Mouse (Mus musculus) heart, adult 2 months (tissue): ENCODE measurements around the gene Gps2. TPM values are rescaled to one million over a fixed set of nuclear protein-coding genes. Genes with fewer than 3 reads are reported as not detected.

ENCODE experiments used
- DNase-seq, 2 experiments: peaks; one replicate each; pipeline ENCODE4 v3.0.0; 2021
- H3K27ac ChIP-seq: fragments of 200-600 bp; 2 replicates; pipeline ENCODE4 v1.8.1; 2022
- H3K27me3 ChIP-seq: fragments of 200-500 bp; 2 replicates; pipeline ENCODE4 v1.6.1; 2012; ENCODE audit warnings: mild to moderate bottlenecking, low read length, inconsistent platforms, mixed read lengths; ENCODE audit not compliant: control insufficient read depth, insufficient read depth
- H3K36me3 ChIP-seq: fragments of 200-500 bp; 2 replicates; pipeline ENCODE4 v1.6.1; 2012; ENCODE audit warnings: low read length, inconsistent platforms; ENCODE audit not compliant: control insufficient read depth, insufficient read depth
- H3K4me1 ChIP-seq: fragments of 200-500 bp; 2 replicates; pipeline ENCODE4 v1.6.1; 2011; ENCODE audit warnings: low read length; ENCODE audit not compliant: control insufficient read depth, insufficient read depth
- H3K4me3 ChIP-seq: fragments of 200-600 bp; 2 replicates; pipeline ENCODE4 v1.8.1; 2022
- H3K79me2 ChIP-seq: fragments of 200-500 bp; replicated peaks from 2 replicates; pipeline ENCODE4 v1.6.1; 2012; ENCODE audit warnings: mild to moderate bottlenecking, inconsistent platforms, low read length, moderate library complexity, mixed read lengths; ENCODE audit not compliant: control insufficient read depth, insufficient read depth
- H3K9ac ChIP-seq: fragments of 200-500 bp; 2 replicates; pipeline ENCODE4 v1.6.1; 2012; ENCODE audit warnings: low read depth, mild to moderate bottlenecking, control low read depth, inconsistent platforms, low read length, mixed read lengths
- CTCF ChIP-seq: fragments of 200-600 bp; IDR thresholded peaks from 2 replicates; pipeline ENCODE4 v1.8.1; 2022; ENCODE audit warnings: antibody characterized with exemption, mild to moderate bottlenecking, moderate library complexity
- EP300 ChIP-seq: fragments of 200-500 bp; IDR thresholded peaks from 2 replicates; pipeline ENCODE4 v1.6.1; 2011; ENCODE audit warnings: low read depth, low read length, control low read depth; ENCODE audit not compliant: insufficient read depth
- POLR2A ChIP-seq: fragments of 200-500 bp; IDR thresholded peaks from 2 replicates; pipeline ENCODE4 v1.6.1; 2011; ENCODE audit warnings: mild to moderate bottlenecking, low read depth, low read length, control low read depth; ENCODE audit not compliant: insufficient read depth
- WGBS: fragments of 180-500 bp; shearing (Covaris S2); methylation state at CpG from one replicate; pipeline ENCODE4 v1.1.7; 2018; 5-methylcytosine and 5-hydroxymethylcytosine counted together
- intact Hi-C: fragments of 180-260 bp; cut with DNase I; formaldehyde crosslinking; loops from one replicate; pipeline ENCODE4 v1.15.1; 2025
- polyA plus RNA-seq: library from polyadenylated mRNA; depleted of rRNA; stranded (reverse); fragments of >200 nt; gene quantifications from 2 replicates; pipeline ENCODE4 v1.2.3, GENCODE M21; 2012
- total RNA-seq, 2 experiments: library from RNA; stranded (reverse); gene quantifications; 2 replicates each; pipeline ENCODE4 v1.2.3; 2021

Gps2 gene
- total and polyA plus RNA-seq, 3 experiments: 27.2 to 63.9 (median 28.4) TPM

DNA sequence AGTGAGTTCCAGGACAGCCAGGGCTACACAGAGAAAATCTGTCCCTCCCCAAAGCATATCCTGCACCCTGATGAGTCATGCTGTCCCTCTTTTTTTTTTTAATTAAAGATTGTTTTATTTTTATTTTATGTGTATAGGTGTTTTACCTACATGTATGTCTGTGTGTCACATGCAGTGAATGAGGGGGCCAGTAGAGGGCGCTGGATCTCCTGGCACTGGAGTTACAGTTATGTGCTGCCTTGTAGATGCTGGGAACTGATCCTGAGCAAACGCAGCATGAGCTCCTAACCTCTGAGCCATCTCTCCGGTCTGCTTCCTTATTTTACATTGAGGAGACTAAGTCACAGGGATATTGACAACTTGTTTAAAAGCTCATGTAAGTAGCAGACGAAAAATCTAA, 30.6 kb upstream of the Gps2 start:
- Histone ChIP-seq H3K27ac (no peak overlapping the region), H3K4me3 (no peak overlapping the region), H3K27me3 (no peaks in the 10 kb centered on the region), H3K4me1 (peaks cover 5% of the 10 kb centered on the region), H3K79me2 (no peaks in the 10 kb centered on the region), H3K9ac (no peak overlapping the region), H3K36me3 (no peaks in the 10 kb centered on the region)
- TF ChIP-seq EP300: no peak
- peak; percentile 65 for TF ChIP-seq CTCF
- TF ChIP-seq POLR2A: no peak
- 72% methylated on average over 4 of the region's 4 CpGs for WGBS
- intact Hi-C loops: no loop called here
- DNase-seq: no peak

GRCm38 (mm10) chr11:69883527-69884151, 30.0 kb upstream of the Gps2 start:
- H3K27me3 ChIP-seq: no peaks in the 10 kb centered on the region
- peak overlapping the region; percentile 67 for H3K27ac ChIP-seq
- DNase-seq: peak in 1 of 2 experiments; percentile 14
- no peak for TF ChIP-seq EP300
- no peak for TF ChIP-seq CTCF
- TF ChIP-seq POLR2A: no peak
- intact Hi-C loops: no loop called here
- H3K9ac ChIP-seq: no peak overlapping the region
- no peaks in the 10 kb centered on the region for H3K36me3 ChIP-seq
- H3K4me1 ChIP-seq: peaks cover 5% of the 10 kb centered on the region
- 81% methylated on average over 8 of the region's 8 CpGs for WGBS
- no peak overlapping the region for H3K4me3 ChIP-seq
- H3K79me2 ChIP-seq: no peaks in the 10 kb centered on the region

- H3K79me2 ChIP-seq: no peaks in the 10 kb centered on the region
- no peaks in the 10 kb centered on the region for H3K36me3 ChIP-seq
- intact Hi-C loops: no loop called here
- peak overlapping the region; percentile 67 for H3K27ac ChIP-seq
- WGBS: 41% methylated on average over 9 of the region's 9 CpGs
- no peak for TF ChIP-seq EP300
- 0 out of 2 replicates have a peak, but pooled peaks have one; percentile 27 for TF ChIP-seq POLR2A
- TF ChIP-seq CTCF: no peak
- H3K4me1 ChIP-seq: peaks cover 5% of the 10 kb centered on the region
- no peaks in the 10 kb centered on the region for H3K27me3 ChIP-seq
- peak overlapping the region; percentile 44 for H3K9ac ChIP-seq
- H3K4me3 ChIP-seq: peak overlapping the region; percentile 28; the same call in 1 of the 2 replicates
- peak in 1 of 2 experiments; percentile 11 for DNase-seq
Observed at GRCm38 (mm10) chr11:69884240-69884639, 29.4 kb upstream of the Gps2 start.

GRCm38 (mm10) chr11:69884663-69885062, 29.0 kb upstream of the Gps2 start:
- no peaks in the 10 kb centered on the region for H3K79me2 ChIP-seq
- intact Hi-C loops: no loop called here
- no peaks in the 10 kb centered on the region for H3K36me3 ChIP-seq
- peak overlapping the region; percentile 28; the same call in 1 of the 2 replicates for H3K4me3 ChIP-seq
- TF ChIP-seq EP300: no peak
- peak overlapping the region; percentile 67 for H3K27ac ChIP-seq
- H3K4me1 ChIP-seq: peaks cover 5% of the 10 kb centered on the region
- 57% methylated on average over 8 of the region's 8 CpGs for WGBS
- DNase-seq: no peak
- no peaks in the 10 kb centered on the region for H3K27me3 ChIP-seq
- H3K9ac ChIP-seq: peak overlapping the region; percentile 44

GRCm38 (mm10) chr11:69886907-69887635, 26.6 kb upstream of the Gps2 start:
- no peak for TF ChIP-seq POLR2A
- TF ChIP-seq EP300: 0 out of 2 replicates have a peak, but pooled peaks have one; percentile 29
- TF ChIP-seq CTCF: peak; percentile 72
- H3K36me3 ChIP-seq: no peaks in the 10 kb centered on the region
- H3K27ac ChIP-seq: peak overlapping the region; percentile 6; the same call in 1 of the 2 replicates
- 44% methylated on average over 8 of the region's 8 CpGs for WGBS
- no peak overlapping the region for H3K4me3 ChIP-seq
- no peaks in the 10 kb centered on the region for H3K79me2 ChIP-seq
- H3K4me1 ChIP-seq: peaks cover 3% of the 10 kb centered on the region
- H3K27me3 ChIP-seq: no peaks in the 10 kb centered on the region
- intact Hi-C loops: no loop called here
- DNase-seq: peak in 1 of 2 experiments; percentile 14
- no peak overlapping the region for H3K9ac ChIP-seq

DNA sequence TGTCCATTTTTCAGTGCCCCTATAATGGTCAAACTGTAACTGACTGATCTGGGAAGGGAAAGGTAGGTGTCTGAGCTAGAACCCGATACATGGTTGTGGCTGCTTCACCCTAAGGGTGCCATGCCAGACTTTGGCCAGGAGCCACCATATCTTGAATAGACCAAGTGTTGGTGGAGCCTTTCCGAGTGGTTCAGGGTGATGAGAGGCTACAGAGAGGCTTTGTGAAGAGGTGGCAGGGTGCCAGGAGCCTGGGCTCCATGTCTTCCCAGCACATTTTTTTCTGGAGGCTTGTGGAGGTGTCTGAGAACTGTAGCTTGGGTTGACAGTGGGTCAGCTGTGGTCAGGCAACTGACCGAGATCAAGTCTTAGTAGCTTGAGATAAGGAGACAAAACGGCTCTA, 22.2 kb upstream of the Gps2 start:
- TF ChIP-seq EP300 (no peak), CTCF (no peak)
- Histone ChIP-seq H3K79me2 (no peaks in the 10 kb centered on the region), H3K36me3 (no peaks in the 10 kb centered on the region), H3K27ac (no peak overlapping the region), H3K27me3 (no peaks in the 10 kb centered on the region), H3K9ac (no peak overlapping the region), H3K4me1 (peaks cover 2% of the 10 kb centered on the region; the same call in 1 of the 2 replicates), H3K4me3 (no peak overlapping the region)
- 28% methylated on average over 4 of the region's 4 CpGs for WGBS
- no peak for DNase-seq
- intact Hi-C loops: no loop called here
